Mouse (Mus musculus): Measurements from ENCODE around the gene Uhrf2. TPM values are rescaled to one million over a fixed set of nuclear protein-coding genes. Genes with fewer than 3 reads are reported as not detected.

Uhrf2 gene
- polyA plus RNA-seq, 1 experiment from 2014 or later, result 47.6 TPM

DNA sequence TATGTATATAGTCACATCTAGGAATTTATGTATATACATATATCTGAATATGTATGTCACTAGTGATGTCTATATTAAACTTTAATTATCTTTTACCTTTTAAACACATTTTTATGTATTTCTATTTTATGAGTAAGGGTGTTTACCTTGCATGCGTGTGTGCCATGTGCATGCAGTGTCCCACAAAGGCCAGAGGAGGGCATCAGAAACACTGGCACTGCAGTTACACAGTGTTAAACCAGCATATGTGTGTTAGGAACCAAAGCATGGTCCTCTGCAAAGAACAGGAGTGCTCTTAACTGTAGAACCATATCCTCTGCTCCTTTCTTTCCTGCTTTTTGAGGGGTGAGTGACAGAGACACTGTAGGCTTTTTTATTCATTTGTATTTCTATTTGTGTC is 14.3 kb downstream of the Uhrf2 start:
- no peak for ATAC-seq (replicated peaks; ENCODE audit: low FRiP score, low read depth)
- WGBS, result 100% methylated on average over 1 of the region's 1 CpGs
- Histone ChIP-seq H3K4me2 (ENCODE audit: low read length) (no peak overlapping the region), H3K27ac (no peak overlapping the region), H3K4me1 (replicated peaks; ENCODE audit: insufficient read depth, low read length) (no peaks in the 10 kb centered on the region), H3K27me3 (ENCODE audit: insufficient read depth, low read length) (no peaks in the 10 kb centered on the region), H3K4me3 (replicated peaks; ENCODE audit: low read depth, low read length) (no peak overlapping the region), H3K36me3 (ENCODE audit: insufficient read depth, low read length) (peaks cover 12% of the 10 kb centered on the region), H3K9me3 (replicated peaks; ENCODE audit: low read length) (no peaks in the 10 kb centered on the region), H3K9ac (ENCODE audit: low read depth, low read length) (no peak overlapping the region)
- no peak for TF ChIP-seq CTCF (IDR thresholded peaks at IDR 0.05; ENCODE audit: low read depth)
- DNase-seq (ENCODE audit: low spot score), result no peak

DNA sequence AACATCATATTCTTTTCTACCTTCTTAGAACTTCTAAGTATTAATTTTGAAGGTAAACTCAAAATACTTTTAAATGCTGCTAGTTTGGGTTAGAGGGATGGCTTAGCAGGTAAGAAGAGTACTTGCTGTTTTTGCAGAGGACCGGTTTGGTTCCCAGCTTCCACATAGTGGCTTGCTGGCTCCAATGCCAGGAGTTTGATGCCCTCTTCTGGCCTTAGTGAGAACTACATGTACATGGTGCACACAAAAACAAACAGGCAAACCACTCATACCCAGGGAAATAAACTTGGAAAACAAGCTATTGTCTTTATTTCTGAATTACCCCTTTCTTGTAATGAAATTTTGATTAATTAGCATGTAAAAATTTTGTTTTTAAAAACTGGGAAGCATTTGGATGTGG is 15.5 kb downstream of the Uhrf2 start:
- peak; percentile 46 for TF ChIP-seq CTCF (IDR thresholded peaks at IDR 0.05; ENCODE audit: low read depth)
- no peak overlapping the region for H3K9ac ChIP-seq (ENCODE audit: low read depth, low read length)
- H3K27me3 ChIP-seq (ENCODE audit: insufficient read depth, low read length), result no peaks in the 10 kb centered on the region
- 54% methylated on average over 1 of the region's 1 CpGs for WGBS
- no peak overlapping the region for H3K4me2 ChIP-seq (ENCODE audit: low read length)
- no peaks in the 10 kb centered on the region for H3K4me1 ChIP-seq (replicated peaks; ENCODE audit: insufficient read depth, low read length)
- no peaks in the 10 kb centered on the region for H3K9me3 ChIP-seq (replicated peaks; ENCODE audit: low read length)
- ATAC-seq (replicated peaks; ENCODE audit: low FRiP score, low read depth), result no peak
- no peak for DNase-seq (ENCODE audit: low spot score)
- no peak overlapping the region for H3K27ac ChIP-seq
- no peak overlapping the region for H3K4me3 ChIP-seq (replicated peaks; ENCODE audit: low read depth, low read length)
- peaks cover 12% of the 10 kb centered on the region for H3K36me3 ChIP-seq (ENCODE audit: insufficient read depth, low read length)

DNA sequence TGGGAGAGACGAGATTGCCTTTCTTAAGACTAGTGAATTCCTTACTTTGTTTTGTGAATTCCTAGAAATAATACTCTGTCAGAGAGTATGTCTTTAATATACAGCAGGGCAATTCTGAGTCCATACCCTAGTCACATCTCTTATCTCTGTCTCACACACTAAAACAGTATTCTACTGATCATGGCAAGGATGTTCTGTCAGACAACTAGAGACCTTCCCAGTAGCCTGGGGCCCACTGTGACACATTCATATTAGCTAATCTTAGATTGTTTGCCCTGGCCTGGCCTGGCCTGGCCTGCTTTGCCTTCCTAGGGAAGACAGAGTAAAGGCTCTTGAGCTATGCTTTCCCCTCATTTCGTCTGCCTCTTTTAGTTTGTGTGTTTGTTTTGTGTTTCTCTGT is 20.3 kb downstream of the Uhrf2 start:
- 79% methylated on average over 2 of the region's 2 CpGs for WGBS
- no peak for DNase-seq (ENCODE audit: low spot score)

DNA sequence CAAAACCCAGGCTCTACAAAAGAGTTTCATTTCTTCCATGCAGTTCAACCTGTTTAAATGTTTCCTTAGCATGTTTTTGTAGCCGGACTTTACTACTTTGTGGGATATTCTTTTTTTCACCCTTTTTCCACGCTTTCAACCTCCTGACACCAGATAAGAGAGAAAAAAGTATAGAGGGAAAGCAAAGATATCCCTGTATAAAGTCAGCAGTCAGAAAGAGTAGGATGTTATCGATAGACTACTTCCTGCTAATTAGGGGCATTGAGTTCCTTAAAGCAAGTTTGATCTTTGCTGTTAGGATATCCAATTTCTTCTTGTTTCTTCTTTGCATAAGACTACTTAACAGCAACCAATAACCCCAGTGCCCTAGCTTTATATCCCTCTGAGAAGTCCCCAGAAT is 21.2 kb downstream of the Uhrf2 start:
- Histone ChIP-seq H3K9ac (ENCODE audit: low read depth, low read length) (no peak overlapping the region), H3K4me2 (ENCODE audit: low read length) (no peak overlapping the region), H3K4me3 (replicated peaks; ENCODE audit: low read depth, low read length) (no peak overlapping the region), H3K9me3 (replicated peaks; ENCODE audit: low read length) (no peaks in the 10 kb centered on the region), H3K27ac (no peak overlapping the region), H3K27me3 (ENCODE audit: insufficient read depth, low read length) (no peaks in the 10 kb centered on the region), H3K36me3 (ENCODE audit: insufficient read depth, low read length) (peaks cover 4% of the 10 kb centered on the region; the same call in 1 of the 2 replicates), H3K4me1 (replicated peaks; ENCODE audit: insufficient read depth, low read length) (no peaks in the 10 kb centered on the region)
- no peak for ATAC-seq (replicated peaks; ENCODE audit: low FRiP score, low read depth)
- DNase-seq (ENCODE audit: low spot score), result no peak
- WGBS, result 86% methylated on average over 3 of the region's 3 CpGs
- no peak for TF ChIP-seq CTCF (IDR thresholded peaks at IDR 0.05; ENCODE audit: low read depth)

More for the DNA sequence above, 20.3 kb downstream of the Uhrf2 start:
- TF ChIP-seq CTCF (IDR thresholded peaks at IDR 0.05; ENCODE audit: low read depth), result no peak
- no peaks in the 10 kb centered on the region for H3K27me3 ChIP-seq (ENCODE audit: insufficient read depth, low read length)
- no peak overlapping the region for H3K4me3 ChIP-seq (replicated peaks; ENCODE audit: low read depth, low read length)
- no peaks in the 10 kb centered on the region for H3K9me3 ChIP-seq (replicated peaks; ENCODE audit: low read length)
- no peak for ATAC-seq (replicated peaks; ENCODE audit: low FRiP score, low read depth)
- H3K4me2 ChIP-seq (ENCODE audit: low read length), result no peak overlapping the region
- H3K27ac ChIP-seq, result no peak overlapping the region
- peaks cover 4% of the 10 kb centered on the region; the same call in 1 of the 2 replicates for H3K36me3 ChIP-seq (ENCODE audit: insufficient read depth, low read length)
- H3K4me1 ChIP-seq (replicated peaks; ENCODE audit: insufficient read depth, low read length), result no peaks in the 10 kb centered on the region
- H3K9ac ChIP-seq (ENCODE audit: low read depth, low read length), result no peak overlapping the region

DNA sequence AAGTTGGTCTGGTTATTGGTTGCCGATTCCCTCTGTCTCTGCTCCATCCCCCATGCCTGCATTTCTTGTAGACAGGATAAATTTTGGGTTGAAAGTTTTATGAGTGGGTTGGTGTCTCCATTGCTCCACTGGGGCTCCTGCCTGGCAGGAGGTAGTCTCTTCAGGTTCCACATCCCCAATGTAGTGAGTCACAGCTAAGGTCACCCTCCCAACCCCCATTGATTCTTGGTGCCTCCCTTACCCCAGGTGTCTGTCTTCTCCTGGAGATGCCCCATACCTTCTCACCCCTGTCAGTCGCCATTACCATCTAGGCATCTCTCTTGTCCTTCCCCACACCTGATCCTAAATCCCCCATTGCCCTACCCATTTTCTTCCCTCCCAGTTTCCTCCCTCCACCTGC is 23.9 kb downstream of the Uhrf2 start:
- H3K4me3 ChIP-seq (replicated peaks; ENCODE audit: low read depth, low read length), result no peak overlapping the region
- H3K9ac ChIP-seq (ENCODE audit: low read depth, low read length), result no peak overlapping the region
- H3K4me1 ChIP-seq (replicated peaks; ENCODE audit: insufficient read depth, low read length), result no peaks in the 10 kb centered on the region
- no peak overlapping the region for H3K4me2 ChIP-seq (ENCODE audit: low read length)
- H3K27me3 ChIP-seq (ENCODE audit: insufficient read depth, low read length), result no peaks in the 10 kb centered on the region
- DNase-seq (ENCODE audit: low spot score), result no peak
- WGBS, result 89% methylated on average over 2 of the region's 2 CpGs
- no peak for TF ChIP-seq CTCF (IDR thresholded peaks at IDR 0.05; ENCODE audit: low read depth)
- ATAC-seq (replicated peaks; ENCODE audit: low FRiP score, low read depth), result no peak
- no peak overlapping the region for H3K27ac ChIP-seq
- H3K36me3 ChIP-seq (ENCODE audit: insufficient read depth, low read length), result no peaks in the 10 kb centered on the region
- H3K9me3 ChIP-seq (replicated peaks; ENCODE audit: low read length), result no peaks in the 10 kb centered on the region

DNA sequence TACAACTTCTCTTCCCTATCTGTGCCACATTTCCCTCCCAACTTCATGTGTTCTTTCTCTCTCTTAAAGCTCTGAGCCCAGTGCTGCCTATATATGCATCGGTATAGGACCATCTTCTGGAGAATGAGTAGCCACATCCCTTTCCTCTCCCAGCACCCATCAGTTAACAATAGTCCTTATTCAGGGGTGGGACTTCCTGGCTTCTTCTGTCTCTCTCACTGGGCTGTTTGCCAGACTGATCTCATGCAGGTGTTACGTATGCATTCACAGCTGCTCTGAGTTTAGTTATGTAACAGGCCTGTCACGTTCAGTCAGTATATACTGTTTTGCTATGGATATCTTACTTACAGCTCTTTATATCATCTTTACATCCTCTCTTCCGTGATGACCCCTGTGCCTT is 35.5 kb downstream of the Uhrf2 start:
- DNase-seq (ENCODE audit: low spot score) (no peak), ATAC-seq (replicated peaks; ENCODE audit: low FRiP score, low read depth) (no peak)
- Histone ChIP-seq H3K27ac (no peak overlapping the region), H3K4me2 (ENCODE audit: low read length) (no peak overlapping the region), H3K9ac (ENCODE audit: low read depth, low read length) (no peak overlapping the region), H3K9me3 (replicated peaks; ENCODE audit: low read length) (no peaks in the 10 kb centered on the region), H3K36me3 (ENCODE audit: insufficient read depth, low read length) (no peaks in the 10 kb centered on the region), H3K4me1 (replicated peaks; ENCODE audit: insufficient read depth, low read length) (no peaks in the 10 kb centered on the region), H3K27me3 (ENCODE audit: insufficient read depth, low read length) (no peaks in the 10 kb centered on the region), H3K4me3 (replicated peaks; ENCODE audit: low read depth, low read length) (no peak overlapping the region)
- no peak for TF ChIP-seq CTCF (IDR thresholded peaks at IDR 0.05; ENCODE audit: low read depth)
- 61% methylated on average over 4 of the region's 4 CpGs for WGBS

DNA sequence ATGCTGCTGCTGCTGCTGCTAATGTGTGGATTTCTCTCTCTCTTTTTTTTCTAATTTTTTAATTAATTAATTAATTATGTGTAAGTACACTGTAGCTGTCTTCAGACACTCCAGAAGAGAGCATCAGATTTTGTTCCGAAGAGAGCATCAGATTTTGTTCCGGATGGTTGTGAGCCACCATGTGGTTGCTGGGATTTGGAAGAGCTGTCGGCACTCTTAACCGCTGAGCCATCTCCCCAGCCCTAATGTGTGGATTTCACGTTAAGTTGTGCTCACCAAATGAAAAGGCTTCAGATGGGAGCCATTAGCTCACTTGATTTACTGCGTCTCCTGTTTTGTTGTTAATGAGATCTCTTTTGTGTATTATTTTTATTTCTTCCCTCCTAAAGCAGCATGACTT is 59.9 kb downstream of the Uhrf2 start:
- Histone ChIP-seq H3K27me3 (ENCODE audit: insufficient read depth, low read length) (no peaks in the 10 kb centered on the region), H3K36me3 (ENCODE audit: insufficient read depth, low read length) (peaks cover 56% of the 10 kb centered on the region), H3K9ac (ENCODE audit: low read depth, low read length) (no peak overlapping the region), H3K4me1 (replicated peaks; ENCODE audit: insufficient read depth, low read length) (no peaks in the 10 kb centered on the region), H3K27ac (no peak overlapping the region), H3K9me3 (replicated peaks; ENCODE audit: low read length) (no peaks in the 10 kb centered on the region), H3K4me3 (replicated peaks; ENCODE audit: low read depth, low read length) (no peak overlapping the region), H3K4me2 (ENCODE audit: low read length) (no peak overlapping the region)
- ATAC-seq (replicated peaks; ENCODE audit: low FRiP score, low read depth) (no peak), DNase-seq (ENCODE audit: low spot score) (peak; percentile 18)
- WGBS, result 79% methylated on average over 6 of the region's 6 CpGs
- no peak for TF ChIP-seq CTCF (IDR thresholded peaks at IDR 0.05; ENCODE audit: low read depth)
